Mouse (Mus musculus): ENCODE results near the gene Iqgap1. TPM values are rescaled to one million over a fixed set of nuclear protein-coding genes. Genes with fewer than 3 reads are reported as not detected.

Gene Iqgap1
- total RNA-seq, 2 experiments from 2014 or later: 14.8 to 16.0 TPM

- TF ChIP-seq CTCF (IDR thresholded peaks at IDR 0.05): no peak
- intact Hi-C loops (cut with DNase I): no loop called here
- Histone ChIP-seq H3K4me3 (no peak overlapping the region), H3K27ac (no peak overlapping the region)
- no peak for DNase-seq
Observed at GRCm38 (mm10) chr7:80823267-80823666, 2.5 kb downstream of the Iqgap1 start.

DNA sequence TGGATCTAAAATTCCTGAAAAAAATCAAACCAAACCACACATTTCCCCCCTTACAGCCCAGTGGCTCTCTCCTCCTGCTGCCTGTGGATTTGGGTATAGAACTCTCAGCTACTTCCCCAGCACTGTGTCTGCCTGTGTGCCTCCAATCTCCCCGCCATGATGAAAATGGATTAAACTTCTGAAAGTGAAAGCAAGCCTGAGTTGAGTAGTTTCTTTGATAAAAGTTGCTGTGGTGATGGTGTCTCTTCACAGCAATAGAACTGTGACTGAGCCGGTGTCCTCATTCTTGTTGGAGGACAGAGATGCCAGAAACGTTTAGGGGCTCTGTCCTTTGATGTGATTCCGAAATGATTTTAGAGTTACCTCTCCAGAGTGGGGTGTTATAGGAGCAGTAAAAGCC, 4.9 kb downstream of the Iqgap1 start:
- DNase-seq: no peak
- intact Hi-C loops (cut with DNase I): no loop called here
- Histone ChIP-seq H3K27ac (no peak overlapping the region), H3K4me3 (no peak overlapping the region)
- TF ChIP-seq CTCF (IDR thresholded peaks at IDR 0.05): no peak

GRCm38 (mm10) chr7:80816641-80817040, 9.1 kb downstream of the Iqgap1 start:
- DNase-seq: no peak
- no peak overlapping the region for H3K4me3 ChIP-seq
- H3K27ac ChIP-seq: no peak overlapping the region
- intact Hi-C loops (cut with DNase I): no loop called here
- no peak for TF ChIP-seq CTCF (IDR thresholded peaks at IDR 0.05)

DNA sequence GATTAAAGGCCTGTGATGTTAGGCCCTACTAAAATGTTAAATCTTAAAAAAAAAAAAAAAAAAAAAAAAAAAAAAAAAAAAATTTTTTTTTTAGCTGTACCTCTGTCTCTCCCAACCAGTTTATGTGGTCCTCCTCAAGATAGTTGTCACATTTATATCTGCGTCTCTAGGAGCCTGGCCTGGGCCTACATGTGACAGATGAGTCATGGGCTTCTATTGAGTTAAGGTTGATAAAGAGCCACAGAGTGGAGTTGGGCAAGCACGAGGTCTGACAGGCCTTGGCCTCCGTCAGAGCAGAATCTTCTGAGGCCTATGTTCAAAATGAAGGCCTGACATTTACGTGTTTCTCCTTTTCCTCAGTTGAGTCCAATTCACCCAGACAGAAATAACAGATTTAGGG, 12.4 kb downstream of the Iqgap1 start:
- TF ChIP-seq CTCF (IDR thresholded peaks at IDR 0.05): no peak
- Histone ChIP-seq H3K27ac (no peak overlapping the region), H3K4me3 (no peak overlapping the region)
- DNase-seq: no peak
- intact Hi-C loops (cut with DNase I): no loop called here

DNA sequence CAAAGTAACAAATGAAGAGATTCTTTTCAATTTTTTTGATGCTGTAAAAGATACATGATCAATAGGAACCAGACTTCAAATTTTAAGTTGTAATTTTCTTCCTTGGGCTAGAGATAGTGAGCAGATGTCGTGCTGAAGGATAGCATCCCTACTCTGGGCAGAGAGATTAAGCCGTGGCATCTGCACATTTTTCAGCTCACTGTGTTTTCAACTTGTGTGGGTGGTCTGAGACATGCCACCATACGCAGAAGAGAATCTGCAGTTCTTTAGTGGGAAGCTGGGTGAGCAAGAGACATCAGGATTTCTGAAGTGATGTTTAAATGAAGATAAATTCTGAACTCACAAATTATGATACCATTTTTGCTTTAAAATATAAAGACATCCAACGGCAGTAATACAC, 19.4 kb downstream of the Iqgap1 start:
- Histone ChIP-seq H3K4me3 (no peak overlapping the region), H3K27ac (no peak overlapping the region)
- no peak for TF ChIP-seq CTCF (IDR thresholded peaks at IDR 0.05)
- DNase-seq: no peak
- intact Hi-C loops (cut with DNase I): no loop called here

DNA sequence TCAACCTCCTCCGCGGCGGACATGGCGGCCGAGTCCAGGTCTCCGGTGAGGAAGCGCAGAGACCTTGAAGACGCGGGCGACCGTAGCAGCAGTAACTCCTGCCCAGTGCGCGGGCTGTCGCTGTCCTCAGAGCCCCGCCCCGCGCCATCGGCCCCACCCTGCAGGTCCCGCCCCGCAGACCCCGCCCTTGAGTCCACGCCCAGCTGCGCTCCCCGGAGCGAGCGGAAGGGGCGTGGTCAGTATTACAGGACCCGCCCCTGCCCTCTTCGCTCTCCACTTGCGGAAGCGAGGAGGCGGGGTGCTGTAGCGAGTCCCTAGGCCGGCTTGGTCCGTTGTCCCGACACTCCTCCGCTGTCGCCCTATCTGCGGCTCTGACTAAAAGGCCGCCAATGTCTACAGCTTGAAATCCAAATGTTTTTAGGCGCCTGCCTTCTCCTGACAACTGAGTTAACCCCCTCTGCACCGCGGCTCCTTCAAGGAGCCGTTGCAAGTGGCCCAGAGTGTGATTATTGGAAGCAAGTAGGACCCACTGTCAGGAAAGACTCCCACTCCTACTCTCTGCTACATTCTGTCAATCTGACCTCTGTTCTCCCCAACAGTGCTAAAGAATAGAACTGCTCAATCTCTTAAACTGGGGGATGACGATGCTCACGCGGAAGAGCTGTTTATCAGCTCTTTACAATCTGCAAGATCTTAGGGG, 22.5 kb downstream of the Iqgap1 start:
- DNase-seq: peak; percentile 98
- intact Hi-C loops (cut with DNase I): loop anchor here (5.0 kb wide), 2 partner anchors 44 to 61 kb away; no protein-coding TSS in a partner anchor
- peak overlapping the region; percentile 100 for H3K4me3 ChIP-seq
- peak overlapping the region; percentile 97 for H3K27ac ChIP-seq
- TF ChIP-seq CTCF (IDR thresholded peaks at IDR 0.05): peak; percentile 22; the same call in 1 of the 2 replicates

GRCm38 (mm10) chr7:80802412-80803160, 23.2 kb downstream of the Iqgap1 start:
- DNase-seq: peak; percentile 76
- no peak for TF ChIP-seq CTCF (IDR thresholded peaks at IDR 0.05)
- intact Hi-C loops (cut with DNase I): loop anchor here (5.0 kb wide), 2 partner anchors 45 to 60 kb away; no protein-coding TSS in a partner anchor
- Histone ChIP-seq H3K4me3 (peak overlapping the region; percentile 100), H3K27ac (peak overlapping the region; percentile 97)

- no peak for DNase-seq
- H3K27ac ChIP-seq: peak overlapping the region; percentile 9
- no peak for TF ChIP-seq CTCF (IDR thresholded peaks at IDR 0.05)
- intact Hi-C loops (cut with DNase I): no loop called here
- peak overlapping the region; percentile 18; the same call in 1 of the 2 replicates for H3K4me3 ChIP-seq
Observed at GRCm38 (mm10) chr7:80799307-80799706, 26.5 kb downstream of the Iqgap1 start.

GRCm38 (mm10) chr7:80796805-80797567, 28.8 kb downstream of the Iqgap1 start:
- intact Hi-C loops (cut with DNase I): no loop called here
- no peak for TF ChIP-seq CTCF (IDR thresholded peaks at IDR 0.05)
- Histone ChIP-seq H3K4me3 (no peak overlapping the region), H3K27ac (peak overlapping the region; percentile 78)
- DNase-seq: no peak

DNA sequence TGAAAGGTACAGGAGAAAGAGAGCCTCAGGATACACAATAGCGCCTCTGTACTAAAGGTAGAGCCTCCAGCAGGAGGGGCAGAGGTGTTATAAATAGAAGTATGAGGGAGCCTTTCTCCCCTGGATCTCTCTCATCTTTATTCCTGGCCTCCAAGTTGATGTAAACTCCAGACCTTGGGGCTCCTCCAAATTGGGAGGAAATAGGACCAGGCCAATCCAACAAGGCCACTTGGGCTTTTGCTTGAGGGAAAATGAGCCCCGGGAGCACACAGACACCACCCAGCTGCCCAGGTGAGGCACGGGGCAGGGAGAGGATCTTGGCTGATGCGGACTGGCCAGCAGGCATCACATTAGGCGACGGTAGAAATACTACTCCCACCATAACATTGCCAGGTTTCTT, 29.5 kb downstream of the Iqgap1 start:
- Histone ChIP-seq H3K4me3 (peak overlapping the region; percentile 32), H3K27ac (peak overlapping the region; percentile 78)
- intact Hi-C loops (cut with DNase I): no loop called here
- DNase-seq: peak; percentile 48
- TF ChIP-seq CTCF (IDR thresholded peaks at IDR 0.05): no peak

GRCm38 (mm10) chr7:80789534-80789933, 36.2 kb downstream of the Iqgap1 start:
- peak overlapping the region; percentile 20 for H3K4me3 ChIP-seq
- no peak for DNase-seq
- no peak for TF ChIP-seq CTCF (IDR thresholded peaks at IDR 0.05)
- peak overlapping the region; percentile 80 for H3K27ac ChIP-seq
- intact Hi-C loops (cut with DNase I): no loop called here

- H3K4me3 ChIP-seq: peak overlapping the region; percentile 20
- H3K27ac ChIP-seq: peak overlapping the region; percentile 80
- no peak for TF ChIP-seq CTCF (IDR thresholded peaks at IDR 0.05)
- intact Hi-C loops (cut with DNase I): no loop called here
- DNase-seq: no peak
Observed at GRCm38 (mm10) chr7:80789061-80789460, 36.7 kb downstream of the Iqgap1 start.

- no peak overlapping the region for H3K4me3 ChIP-seq
- DNase-seq: no peak
- no peak for TF ChIP-seq CTCF (IDR thresholded peaks at IDR 0.05)
- H3K27ac ChIP-seq: peak overlapping the region; percentile 65
- intact Hi-C loops (cut with DNase I): no loop called here
Observed at GRCm38 (mm10) chr7:80788002-80788401, 37.8 kb downstream of the Iqgap1 start.

Data from gastrocnemius, adult 2 months (tissue).